Mouse (Mus musculus) lung, adult 2 months (tissue): ENCODE data around the gene Kmt2d.

ENCODE experiments used
- CTCF ChIP-seq: fragments of 200-500 bp; IDR thresholded peaks from 2 replicates; pipeline ENCODE4 v1.5.1; 2011; ENCODE audit warnings: mild to moderate bottlenecking, low read length, control low read depth; ENCODE audit not compliant: insufficient read depth
- POLR2A ChIP-seq: fragments of 200-500 bp; IDR thresholded peaks from 2 replicates; pipeline ENCODE4 v1.6.1; 2011; ENCODE audit warnings: low read depth, mild to moderate bottlenecking, control low read depth, low read length, borderline replicate concordance; ENCODE audit errors: extremely low read depth

- no peak for TF ChIP-seq CTCF
- no peak for TF ChIP-seq POLR2A
These were observed 25.9 kb downstream of the Kmt2d start for GRCm38 (mm10) chr15:98845149-98845548.
